Comparison of ENCODE assay signal across 16 mouse cellular contexts in the genomic region with DNA sequence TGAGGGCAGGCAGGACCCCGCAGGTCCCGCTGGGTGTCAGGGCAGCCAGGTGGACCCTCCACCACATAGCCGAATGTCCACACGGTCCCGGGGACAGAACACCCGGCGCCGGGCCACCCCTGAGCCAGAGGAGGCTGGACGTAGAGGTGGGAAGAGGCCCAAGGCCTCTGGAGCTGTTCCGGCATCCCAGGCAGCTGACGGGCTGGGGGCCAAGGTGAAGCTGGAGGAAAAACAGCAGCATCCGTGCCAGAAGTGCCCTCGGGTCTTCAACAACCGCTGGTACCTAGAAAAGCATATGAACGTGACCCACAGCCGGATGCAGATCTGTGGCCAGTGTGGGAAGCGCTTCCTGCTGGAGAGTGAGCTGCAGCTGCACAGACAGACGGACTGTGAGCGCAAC. TPM values are rescaled to one million over a fixed set of nuclear protein-coding genes. Genes with fewer than 3 reads are reported as not detected.
DNase-seq lines count a peak whose midpoint lies in the region; ATAC-seq lines count a peak whose summit lies in the region.
"Had no signal": no experiment of that assay in that cellular context is flagged by ENCODE, and none has a peak within 500 bp of the region (broad histone marks: within the 10 kb centered on the region; RNA-seq: fewer than 3 reads in every experiment).

No protein-coding gene starts in this region.

- peak; percentile 58 to 64 for DNase-seq in cerebellum, postnatal 10 days
- DNase-seq in cerebellum, adult 11-12 months: no peak
- DNase-seq in ovary, postnatal 36 days (ENCODE audit: low spot score): peak; percentile 59
- DNase-seq in ovary, postnatal 14 days (ENCODE audit: low spot score): no peak
- no peak for DNase-seq in left cerebral cortex, postnatal 4 days
- DNase-seq: cerebellum, adult 18-20 months; kidney, adult 11 months; thymus, postnatal 4 days had no signal

- H3K27me3 ChIP-seq in intestine, embryonic 16.5 days (replicated peaks; ENCODE audit: control insufficient read depth, insufficient read depth, low read length): no peaks in the 10 kb centered on the region
- H3K27me3 ChIP-seq in intestine, embryonic 15.5 days (replicated peaks): no peaks in the 10 kb centered on the region
- no peaks in the 10 kb centered on the region for H3K27me3 ChIP-seq in limb, embryonic 15.5 days
- H3K27me3 ChIP-seq: midbrain, embryonic 15.5 days had no signal

- H3K9me3 ChIP-seq in intestine, embryonic 16.5 days (ENCODE audit: control insufficient read depth, low read length): no peaks in the 10 kb centered on the region
- no peaks in the 10 kb centered on the region for H3K9me3 ChIP-seq in intestine, embryonic 15.5 days
- no peaks in the 10 kb centered on the region for H3K9me3 ChIP-seq in limb, embryonic 15.5 days
- H3K9me3 ChIP-seq: midbrain, embryonic 15.5 days had no signal

- H3K4me1 ChIP-seq in intestine, embryonic 16.5 days (ENCODE audit: control insufficient read depth, insufficient read depth, low read length): peaks cover 23% of the 10 kb centered on the region
- peaks cover 22% of the 10 kb centered on the region for H3K4me1 ChIP-seq in intestine, embryonic 15.5 days (replicated peaks)
- H3K4me1 ChIP-seq in limb, embryonic 15.5 days: peaks cover 63% of the 10 kb centered on the region

- H3K4me2 ChIP-seq in intestine, embryonic 16.5 days (ENCODE audit: low read depth, low read length): no peak overlapping the region
- no peak overlapping the region for H3K4me2 ChIP-seq in intestine, embryonic 15.5 days (replicated peaks)
- no peak overlapping the region for H3K4me2 ChIP-seq in limb, embryonic 15.5 days
- H3K4me2 ChIP-seq: midbrain, embryonic 15.5 days had no signal

- no peak for ATAC-seq in intestine, embryonic 16.5 days
- ATAC-seq in intestine, embryonic 15.5 days: no peak
- no peak for ATAC-seq in limb, embryonic 15.5 days (ENCODE audit: insufficient number of reproducible peaks, low FRiP score, low TSS enrichment, low read depth)
- ATAC-seq: forebrain, embryonic 16.5 days; midbrain, embryonic 15.5 days had no signal

- intact Hi-C loops in left cerebral cortex, postnatal 4 days (cut with DNase I): no loop called here

- WGBS in intestine, embryonic 16.5 days: 90% methylated on average over 19 of the region's 19 CpGs
- 92% methylated on average over 19 of the region's 19 CpGs for WGBS in intestine, embryonic 15.5 days
- WGBS in limb, embryonic 15.5 days: 80% methylated on average over 19 of the region's 19 CpGs

- no peak overlapping the region for H3K27ac ChIP-seq in intestine, embryonic 16.5 days (ENCODE audit: low read length)
- H3K27ac ChIP-seq in intestine, embryonic 15.5 days: no peak overlapping the region
- H3K27ac ChIP-seq in limb, embryonic 15.5 days: peak overlapping the region; percentile 13; the same call in 1 of the 2 replicates
- H3K27ac ChIP-seq: midbrain, embryonic 15.5 days had no signal

- H3K9ac ChIP-seq in intestine, embryonic 16.5 days (ENCODE audit: low read depth, low read length): 0 out of 2 replicates have a peak overlapping the region, but pooled peaks have one; percentile 24
- no peak overlapping the region for H3K9ac ChIP-seq in intestine, embryonic 15.5 days
- H3K9ac ChIP-seq in limb, embryonic 15.5 days: no peak overlapping the region
- H3K9ac ChIP-seq: midbrain, embryonic 15.5 days had no signal

- H3K4me3 ChIP-seq in intestine, embryonic 16.5 days (ENCODE audit: low read length): no peak overlapping the region
- no peak overlapping the region for H3K4me3 ChIP-seq in intestine, embryonic 15.5 days (replicated peaks)
- no peak overlapping the region for H3K4me3 ChIP-seq in limb, embryonic 15.5 days
- H3K4me3 ChIP-seq: erythroblast, embryonic 14.5 days; midbrain, embryonic 15.5 days had no signal

- peaks cover 25% of the 10 kb centered on the region for H3K36me3 ChIP-seq in intestine, embryonic 16.5 days (ENCODE audit: control insufficient read depth, insufficient read depth, low read length)
- H3K36me3 ChIP-seq in intestine, embryonic 15.5 days: peaks cover 22% of the 10 kb centered on the region
- peaks cover 70% of the 10 kb centered on the region for H3K36me3 ChIP-seq in limb, embryonic 15.5 days

RNA-seq across cellular contexts. Expression of gene Zfp651, which starts 4.6 kb away (rescaled TPM):
- 4.0 and 4.8 TPM in 2 replicates for polyA plus RNA-seq in intestine, embryonic 16.5 days (2015; fragmentation: Nextera tagmentation; extraction: Ambion mirVana)
- polyA plus RNA-seq in intestine, embryonic 15.5 days (2015; fragmentation: Nextera tagmentation; extraction: Ambion mirVana): 13.0 and 14.0 TPM in 2 replicates
- polyA plus RNA-seq in limb, embryonic 15.5 days (2015; fragmentation: Nextera tagmentation; extraction: Ambion mirVana): 16.2 and 29.6 TPM in 2 replicates
- total RNA-seq in left cerebral cortex, postnatal 4 days (2021): 10 to 100 TPM; 87.2 to 91.9 TPM

RNA-seq across cellular contexts. Expression of gene Klhl40, which starts 13.7 kb away (rescaled TPM):
- 0.27 and 0.32 TPM in 2 replicates for polyA plus RNA-seq in intestine, embryonic 16.5 days (2015; fragmentation: Nextera tagmentation; extraction: Ambion mirVana)
- polyA plus RNA-seq in intestine, embryonic 15.5 days (2015; fragmentation: Nextera tagmentation; extraction: Ambion mirVana): 0.29 and 0.39 TPM in 2 replicates
- 14.0 and 35.3 TPM in 2 replicates for polyA plus RNA-seq in limb, embryonic 15.5 days (2015; fragmentation: Nextera tagmentation; extraction: Ambion mirVana)
- 1 to 10 TPM; 1.3 TPM for total RNA-seq in left cerebral cortex, postnatal 4 days (2021)
- polyA plus RNA-seq: erythroblast, embryonic 14.5 days had no signal

RNA-seq across cellular contexts. Expression of gene Hhatl, which starts 28.6 kb away (rescaled TPM):
- 1.2 and 2.1 TPM in 2 replicates for polyA plus RNA-seq in intestine, embryonic 16.5 days (2015; fragmentation: Nextera tagmentation; extraction: Ambion mirVana)
- polyA plus RNA-seq in intestine, embryonic 15.5 days (2015; fragmentation: Nextera tagmentation; extraction: Ambion mirVana): 1.1 and 1.5 TPM in 2 replicates
- 1.4 and 5.5 TPM in 2 replicates for polyA plus RNA-seq in limb, embryonic 15.5 days (2015; fragmentation: Nextera tagmentation; extraction: Ambion mirVana)
- total RNA-seq in left cerebral cortex, postnatal 4 days (2021): under 1 TPM in 1 of 2 experiments, not detected in 1; 0.93 TPM
- polyA plus RNA-seq: erythroblast, embryonic 14.5 days; forebrain, embryonic 16.5 days; hindbrain, embryonic 11.5 days; limb, embryonic 11.5 days had no signal

RNA-seq across cellular contexts. Expression of gene Nktr, which starts 44.7 kb away (rescaled TPM):
- polyA plus RNA-seq in intestine, embryonic 16.5 days (2015; fragmentation: Nextera tagmentation; extraction: Ambion mirVana): 44.8 and 46.3 TPM in 2 replicates
- 57.9 and 62.6 TPM in 2 replicates for polyA plus RNA-seq in intestine, embryonic 15.5 days (2015; fragmentation: Nextera tagmentation; extraction: Ambion mirVana)
- polyA plus RNA-seq in limb, embryonic 15.5 days (2015; fragmentation: Nextera tagmentation; extraction: Ambion mirVana): 68.1 and 76.9 TPM in 2 replicates
- 100 to 1,000 TPM; 145 to 152 TPM for total RNA-seq in left cerebral cortex, postnatal 4 days (2021)

RNA-seq across cellular contexts. Expression of gene Ss18l2, which starts 53.6 kb away (rescaled TPM):
- 124 and 144 TPM in 2 replicates for polyA plus RNA-seq in intestine, embryonic 16.5 days (2015; fragmentation: Nextera tagmentation; extraction: Ambion mirVana)
- polyA plus RNA-seq in intestine, embryonic 15.5 days (2015; fragmentation: Nextera tagmentation; extraction: Ambion mirVana): 141 and 147 TPM in 2 replicates
- 117 and 119 TPM in 2 replicates for polyA plus RNA-seq in limb, embryonic 15.5 days (2015; fragmentation: Nextera tagmentation; extraction: Ambion mirVana)
- total RNA-seq in left cerebral cortex, postnatal 4 days (2021): 10 to 100 TPM; 60.1 to 60.6 TPM

Comparison
In these comparisons a context has a peak if more than half of its experiments do, and no peak if none do; other contexts are left out.
1. DNase-seq: peak in cerebellum, postnatal 10 days (2 of 2) and ovary, postnatal 36 days (single experiment); none in cerebellum, adult 11-12 months (single experiment), ovary, postnatal 14 days (single experiment) and left cerebral cortex, postnatal 4 days (single experiment).
2. RNA of gene Klhl40, which starts 13.7 kb away (polyA plus RNA-seq): 14.0 to 35.3 TPM in limb, embryonic 15.5 days; 0.29 to 0.39 TPM in intestine, embryonic 15.5 days and 0.27 to 0.32 TPM in intestine, embryonic 16.5 days; every median in the first group is over 10 times any median in the second.